Mouse (Mus musculus): Measurements from ENCODE around the gene Rxrb. TPM values are rescaled to one million over a fixed set of nuclear protein-coding genes. Genes with fewer than 3 reads are reported as not detected.
A peak's percentile ranks its signal among the peaks of the same experiment; 100 is the strongest.

The Rxrb gene
- total RNA-seq, 1 experiment from 2014 or later: 70.2 TPM

DNA sequence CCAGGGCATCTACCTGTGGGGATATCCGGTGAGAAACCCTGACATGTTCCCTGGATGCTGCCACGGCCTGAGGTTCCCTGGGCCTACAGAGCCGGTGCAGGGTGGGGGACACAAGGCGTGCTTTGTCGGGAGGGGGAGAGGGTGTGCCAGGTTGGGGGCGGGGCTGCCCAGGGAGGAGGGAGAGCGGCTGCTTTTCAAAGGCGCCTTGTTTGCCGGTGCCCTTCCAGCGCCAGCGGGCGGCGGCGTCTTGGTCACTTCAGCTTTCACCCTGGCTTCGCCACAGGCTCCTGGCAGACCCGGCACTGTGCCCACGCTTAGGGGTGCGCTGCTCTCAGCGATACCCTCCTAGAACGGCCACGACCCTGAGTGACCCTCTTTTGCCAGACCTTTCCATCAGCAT is 6.8 kb downstream of the Rxrb start:
- no peak for ATAC-seq (ENCODE audit: extremely low read depth, insufficient number of reproducible peaks, low FRiP score, poor library complexity, severe bottlenecking)

DNA sequence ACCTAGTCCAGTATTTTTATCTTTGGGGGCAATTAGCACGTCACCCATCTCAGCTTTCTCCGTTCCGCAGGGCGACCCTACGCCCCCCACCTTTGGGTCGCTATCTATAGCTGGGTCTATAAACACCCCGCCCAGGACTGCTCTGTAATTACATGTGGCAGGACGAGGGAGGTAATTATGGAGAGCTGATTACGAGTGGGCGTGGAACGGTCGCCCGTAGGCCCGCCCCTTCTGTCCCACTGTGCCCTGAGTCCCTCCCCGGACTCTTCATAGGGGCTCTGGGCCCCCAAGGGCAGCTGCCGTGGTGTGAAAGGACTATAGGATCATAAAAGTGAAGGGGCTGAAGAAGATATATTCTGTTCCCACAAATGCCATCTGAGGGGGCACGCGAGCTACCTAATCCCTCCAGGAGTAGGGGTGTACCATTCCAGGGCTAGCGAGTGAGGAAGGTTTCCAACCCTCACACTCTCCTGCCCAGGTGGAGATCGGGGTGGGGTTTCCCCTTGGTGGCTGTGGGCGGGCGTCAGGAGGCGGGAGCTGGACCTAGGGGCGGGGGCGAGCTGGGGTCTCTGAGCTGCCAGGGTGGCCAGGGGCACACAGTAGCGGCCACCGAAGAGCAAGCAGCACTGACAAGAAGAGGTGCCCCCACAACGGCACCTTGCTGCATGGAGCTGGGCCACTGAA is 7.4 kb downstream of the Rxrb start, which contains the start of gene Col11a2:
TSS of gene Col11a2 (plus strand) at position 560 of the 684 bp plus-strand sequence.
- no peak for ATAC-seq (ENCODE audit: extremely low read depth, insufficient number of reproducible peaks, low FRiP score, poor library complexity, severe bottlenecking)

DNA sequence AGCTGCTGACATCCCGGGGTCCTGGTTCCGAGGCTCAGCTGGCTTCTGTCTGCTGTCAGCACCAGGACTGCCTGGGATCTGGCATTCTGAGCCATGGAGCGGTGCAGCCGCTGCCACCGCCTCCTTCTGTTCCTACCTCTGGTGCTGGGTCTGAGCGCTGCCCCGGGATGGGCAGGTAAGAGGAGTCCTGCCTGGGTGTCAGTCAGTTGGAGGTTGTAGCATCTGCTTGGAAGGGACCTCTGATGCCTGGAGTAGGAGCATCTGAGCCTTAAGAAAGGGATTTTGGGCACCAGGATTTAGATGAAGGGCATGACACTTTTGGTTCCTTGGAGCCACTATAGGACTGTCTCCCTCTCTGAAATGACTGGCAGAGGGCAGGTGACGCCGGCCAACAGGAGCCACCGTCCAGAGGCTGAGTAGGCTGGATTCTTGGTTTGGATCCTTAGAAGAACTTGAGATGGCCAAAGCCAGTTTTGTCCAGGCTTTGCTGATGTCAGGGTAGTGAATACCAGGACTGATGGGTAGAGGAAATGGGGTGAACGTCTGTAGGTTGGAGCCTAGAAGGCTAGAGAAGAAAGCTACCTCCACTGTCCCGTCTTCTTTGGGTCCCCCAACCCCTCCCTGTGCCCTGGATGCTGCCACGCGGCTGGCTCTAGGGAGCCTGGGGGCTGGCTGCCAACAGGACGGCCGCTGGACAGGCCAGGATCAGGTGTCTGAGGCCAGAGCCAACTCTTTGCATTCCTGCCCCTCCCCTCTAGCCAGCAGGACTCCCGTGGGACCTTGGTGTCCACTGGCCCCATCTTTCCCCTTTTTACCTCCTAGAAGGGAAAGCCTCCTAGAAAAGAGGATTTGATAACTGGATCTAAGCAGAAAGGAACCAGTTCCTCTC is 8.2 kb downstream of the Rxrb start:
- no peak for ATAC-seq (ENCODE audit: extremely low read depth, insufficient number of reproducible peaks, low FRiP score, poor library complexity, severe bottlenecking)

DNA sequence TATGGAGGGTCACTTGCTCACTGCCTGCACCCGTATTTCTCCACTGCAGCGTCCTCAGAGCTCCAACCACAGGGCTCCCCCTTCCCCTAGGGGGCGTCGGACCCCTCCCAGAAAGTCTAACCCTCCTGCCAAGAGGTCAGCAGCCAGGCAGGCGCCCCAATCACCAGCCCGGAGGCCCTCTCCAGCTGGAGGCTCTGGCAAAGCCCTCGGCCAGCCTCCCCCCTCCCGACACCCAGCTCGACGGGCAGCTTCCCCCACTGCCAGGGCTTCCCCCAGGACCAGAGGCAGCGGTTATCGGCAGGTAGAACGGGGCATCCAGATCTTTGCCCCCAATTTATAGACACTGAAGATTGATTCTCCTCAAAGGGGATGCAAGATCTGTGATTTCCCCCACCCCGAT is 14.3 kb downstream of the Rxrb start:
- no peak for ATAC-seq (ENCODE audit: extremely low read depth, insufficient number of reproducible peaks, low FRiP score, poor library complexity, severe bottlenecking)

- ATAC-seq (ENCODE audit: extremely low read depth, insufficient number of reproducible peaks, low FRiP score, poor library complexity, severe bottlenecking): peak; percentile 34; the same call in 1 of the 2 replicates
Observed at GRCm38 (mm10) chr17:34047404-34048050, 15.9 kb downstream of the Rxrb start.

- ATAC-seq (ENCODE audit: extremely low read depth, insufficient number of reproducible peaks, low FRiP score, poor library complexity, severe bottlenecking): no peak
Observed at GRCm38 (mm10) chr17:34057224-34057623, 25.6 kb downstream of the Rxrb start.

DNA sequence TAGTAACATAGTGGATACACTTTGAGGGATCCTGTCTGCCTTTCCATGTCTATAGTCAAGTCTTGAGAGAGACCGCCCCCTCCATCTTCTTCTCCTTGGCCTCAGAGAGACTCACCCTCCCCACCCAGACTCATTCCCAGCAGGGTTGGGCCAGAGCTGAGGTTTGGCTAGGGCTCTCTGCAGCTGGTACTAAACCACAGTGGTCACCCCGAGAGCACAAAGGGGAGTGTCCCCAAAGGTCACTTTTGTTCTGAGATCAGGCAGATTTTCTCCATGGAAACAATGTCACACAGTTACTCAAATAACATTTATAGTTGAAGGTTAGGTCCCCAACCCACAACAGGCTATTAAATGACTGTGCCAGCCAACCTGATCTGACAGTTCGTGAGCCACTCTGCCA is 37.3 kb downstream of the Rxrb start:
- ATAC-seq (ENCODE audit: extremely low read depth, insufficient number of reproducible peaks, low FRiP score, poor library complexity, severe bottlenecking): no peak

DNA sequence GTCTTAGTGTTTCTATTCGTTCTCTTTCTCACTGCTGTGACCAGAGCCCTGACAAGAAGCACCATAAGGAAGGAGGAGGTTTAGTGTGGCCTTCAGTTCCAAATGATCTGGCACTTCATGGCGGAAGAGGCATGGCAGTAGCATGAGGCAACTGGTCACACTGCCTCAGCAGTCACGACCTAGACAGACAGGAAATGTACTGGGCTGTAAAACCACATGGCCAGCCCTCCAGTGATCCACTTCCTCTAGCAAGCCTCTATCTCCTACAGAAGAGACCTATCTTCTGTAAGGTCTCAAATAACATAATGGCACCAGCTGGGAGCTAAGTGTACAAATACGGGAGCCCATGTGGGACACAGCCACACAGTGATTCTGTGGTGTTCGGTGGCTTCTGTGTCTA is 40.5 kb downstream of the Rxrb start:
- ATAC-seq (ENCODE audit: extremely low read depth, insufficient number of reproducible peaks, low FRiP score, poor library complexity, severe bottlenecking): peak; percentile 75

DNA sequence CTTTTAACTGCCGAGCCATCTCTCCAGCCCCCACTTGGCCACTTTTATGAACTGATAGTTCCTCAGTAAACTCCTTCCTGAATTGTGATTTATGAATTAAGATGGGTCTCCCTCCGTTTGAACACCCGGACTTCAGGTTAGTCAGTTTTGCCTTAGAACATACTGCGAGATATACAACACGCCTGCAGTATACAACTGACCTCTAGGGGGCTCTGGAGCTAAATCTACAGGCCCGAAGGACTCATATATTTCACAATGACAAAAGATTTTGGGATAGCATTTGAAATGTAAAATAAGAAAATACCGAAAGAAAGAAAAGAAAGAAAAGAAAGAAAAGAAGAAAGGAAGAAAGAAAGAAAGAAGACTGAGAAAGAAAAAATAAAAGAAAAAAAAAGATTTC is 43.7 kb downstream of the Rxrb start:
- ATAC-seq (ENCODE audit: extremely low read depth, insufficient number of reproducible peaks, low FRiP score, poor library complexity, severe bottlenecking): 0 out of 2 replicates have a peak, but pooled peaks have one; percentile 28

DNA sequence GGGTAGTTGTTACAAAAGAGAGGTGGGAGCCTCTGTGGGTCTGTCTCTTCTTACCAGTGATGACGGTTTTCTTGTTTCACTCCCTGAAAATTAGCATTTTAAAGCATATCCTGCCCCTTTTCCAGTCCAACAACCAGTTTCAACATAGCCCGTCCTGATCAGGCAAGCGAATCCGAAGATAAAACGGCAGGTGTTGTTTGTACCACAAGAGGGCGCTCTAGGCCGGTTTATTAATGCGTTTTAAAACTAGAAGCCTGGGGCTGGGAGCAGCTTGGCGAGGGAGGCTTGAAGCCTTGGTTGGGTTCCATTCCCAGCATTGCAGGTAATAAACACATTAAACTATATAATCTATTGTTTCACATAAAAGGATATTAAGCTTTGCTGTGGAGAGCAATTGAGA is 45.9 kb downstream of the Rxrb start:
- ATAC-seq (ENCODE audit: extremely low read depth, insufficient number of reproducible peaks, low FRiP score, poor library complexity, severe bottlenecking): peak; percentile 62; the same call in 1 of the 2 replicates

DNA sequence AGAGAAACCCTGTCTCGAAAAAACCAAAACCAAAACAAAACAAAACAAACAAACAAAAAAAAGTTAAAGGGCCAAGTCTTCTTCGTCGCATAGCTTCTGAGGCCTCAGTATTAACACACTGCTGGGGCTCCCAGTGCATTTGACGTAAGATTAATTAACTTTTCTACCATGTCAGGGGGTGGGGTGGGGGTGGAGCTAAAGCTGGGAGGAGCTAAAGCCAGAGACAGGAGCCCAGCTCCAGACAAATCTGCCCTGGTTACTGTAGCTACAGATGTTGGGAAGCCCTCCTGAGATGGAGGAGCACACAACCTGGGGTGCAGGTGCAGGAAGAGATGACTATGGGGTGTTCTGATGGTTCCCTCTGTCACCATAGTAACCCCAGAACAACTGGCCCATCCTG is 46.5 kb downstream of the Rxrb start:
- ATAC-seq (ENCODE audit: extremely low read depth, insufficient number of reproducible peaks, low FRiP score, poor library complexity, severe bottlenecking): no peak

DNA sequence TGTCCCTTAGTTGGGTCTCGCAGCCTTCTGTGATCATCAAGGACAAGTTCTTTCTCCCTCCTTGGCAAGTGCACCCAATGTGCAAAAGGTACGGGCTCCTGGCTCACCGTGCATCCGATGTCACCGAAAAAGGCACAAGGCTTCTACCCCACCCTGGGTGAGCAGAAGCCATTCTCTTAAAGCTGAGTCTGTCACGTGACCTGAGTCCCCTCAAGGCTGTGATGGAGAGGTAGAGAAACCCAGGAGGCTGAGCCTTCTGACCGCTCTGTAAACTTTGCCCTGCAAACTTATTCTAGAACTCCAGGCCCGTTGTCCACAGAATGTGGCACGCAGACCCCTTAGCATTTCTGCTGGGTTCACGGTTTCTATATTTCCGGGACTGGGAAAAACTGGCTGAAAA is 47.4 kb downstream of the Rxrb start:
- ATAC-seq (ENCODE audit: extremely low read depth, insufficient number of reproducible peaks, low FRiP score, poor library complexity, severe bottlenecking): no peak

GRCm38 (mm10) chr17:34079621-34080020 is 48.0 kb downstream of the Rxrb start:
- peak; percentile 83 for ATAC-seq (ENCODE audit: extremely low read depth, insufficient number of reproducible peaks, low FRiP score, poor library complexity, severe bottlenecking)

GRCm38 (mm10) chr17:34083104-34083503 is 51.5 kb downstream of the Rxrb start:
- ATAC-seq (ENCODE audit: extremely low read depth, insufficient number of reproducible peaks, low FRiP score, poor library complexity, severe bottlenecking): no peak

DNA sequence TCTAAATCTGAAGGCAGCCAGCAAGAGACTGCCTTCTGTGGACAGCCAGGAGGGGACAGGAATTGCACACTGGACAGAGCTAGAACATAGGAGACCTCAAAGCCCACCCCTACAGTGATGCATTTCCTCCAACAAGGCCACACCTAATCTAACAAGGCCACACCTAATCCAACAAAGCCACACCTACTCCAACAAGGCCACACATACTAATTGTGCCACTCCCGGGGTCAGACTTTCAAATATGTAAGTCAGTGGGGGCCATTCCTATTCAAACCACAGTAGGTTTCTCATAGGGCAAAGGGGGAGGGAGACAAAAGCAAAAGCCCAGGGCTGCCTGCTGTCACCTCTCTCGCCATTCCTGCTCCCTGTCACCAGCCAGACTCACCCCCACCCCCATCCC is 55.8 kb downstream of the Rxrb start:
- ATAC-seq (ENCODE audit: extremely low read depth, insufficient number of reproducible peaks, low FRiP score, poor library complexity, severe bottlenecking): no peak

Other genes starting within 250 kb of the Rxrb start
- 2.3 TPM in 1 of 2 replicates, not detected in the other for gene Angptl4, start 250.0 kb upstream of the Rxrb start, total RNA-seq (2017)
- gene Kank3, start 221.3 kb upstream of the Rxrb start, total RNA-seq (2017): 3.1 and 4.0 TPM in 2 replicates
- gene Rps28, start 207.2 kb upstream of the Rxrb start, total RNA-seq (2017): 701 and 811 TPM in 2 replicates
- 138 and 155 TPM in 2 replicates for gene Ndufa7, start 207.2 kb upstream of the Rxrb start, total RNA-seq (2017)
- gene Cd320, start 188.7 kb upstream of the Rxrb start, total RNA-seq (2017): 1.6 and 2.9 TPM in 2 replicates
- not detected in 2 replicates for gene Gm7029, start 158.0 kb upstream of the Rxrb start, total RNA-seq (2017)
- 0.86 and 3.0 TPM in 2 replicates for gene Kifc1, start 141.2 kb upstream of the Rxrb start, total RNA-seq (2017)
- gene Platr17, start 126.7 kb upstream of the Rxrb start, total RNA-seq (2017): 0.93 TPM in 1 of 2 replicates, not detected in the other
- gene Daxx, start 122.4 kb upstream of the Rxrb start, total RNA-seq (2017): 74.4 and 81.8 TPM in 2 replicates
- 198 and 225 TPM in 2 replicates for gene Tapbp, start 115.9 kb upstream of the Rxrb start, total RNA-seq (2017)
- 39.3 and 41.3 TPM in 2 replicates for gene Zbtb22, start 115.9 kb upstream of the Rxrb start, total RNA-seq (2017)
- gene Rgl2, start 102.3 kb upstream of the Rxrb start, total RNA-seq (2017): 146 and 180 TPM in 2 replicates
- gene Pfdn6, start 91.5 kb upstream of the Rxrb start, total RNA-seq (2017): 63.5 and 71.6 TPM in 2 replicates
- 16.1 and 24.2 TPM in 2 replicates for gene Wdr46, start 91.2 kb upstream of the Rxrb start, total RNA-seq (2017)
- gene B3galt4, start 80.3 kb upstream of the Rxrb start, total RNA-seq (2017): 7.1 and 7.7 TPM in 2 replicates
- 31.5 and 40.8 TPM in 2 replicates for gene Vps52, start 76.0 kb upstream of the Rxrb start, total RNA-seq (2017)
- gene Rps18, start 75.8 kb upstream of the Rxrb start, total RNA-seq (2017): 780 and 810 TPM in 2 replicates
- 1,803 and 2,030 TPM in 2 replicates for gene H2-K1, start 31.5 kb upstream of the Rxrb start, total RNA-seq (2017)
- gene Ring1, start 7.1 kb upstream of the Rxrb start, total RNA-seq (2017): 14.8 and 24.3 TPM in 2 replicates
- gene H2-Ke6, start 3.8 kb upstream of the Rxrb start, total RNA-seq (2017): 89.7 and 114 TPM in 2 replicates
- gene Slc39a7, start 130 bp upstream of the Rxrb start, total RNA-seq (2017): 65.5 and 69.1 TPM in 2 replicates
- 10.4 and 13.0 TPM in 2 replicates for gene Col11a2, start 7.6 kb downstream of the Rxrb start, total RNA-seq (2017)
- 119 and 138 TPM in 2 replicates for gene H2-Oa, start 60.5 kb downstream of the Rxrb start, total RNA-seq (2017)
- gene H2-DMa, start 87.7 kb downstream of the Rxrb start, total RNA-seq (2017): 221 and 234 TPM in 2 replicates
- gene Brd2, start 90.8 kb downstream of the Rxrb start, total RNA-seq (2017): 714 and 721 TPM in 2 replicates
- gene H2-DMb2, start 111.5 kb downstream of the Rxrb start, total RNA-seq (2017): 699 and 729 TPM in 2 replicates
- gene H2-DMb1, start 121.3 kb downstream of the Rxrb start, total RNA-seq (2017): 278 and 300 TPM in 2 replicates
- 221 and 235 TPM in 2 replicates for gene Tap1, start 155.7 kb downstream of the Rxrb start, total RNA-seq (2017)
- 132 and 176 TPM in 2 replicates for gene Psmb9, start 156.0 kb downstream of the Rxrb start, total RNA-seq (2017)
- gene Psmb8, start 165.9 kb downstream of the Rxrb start, total RNA-seq (2017): 312 and 336 TPM in 2 replicates
- 108 and 112 TPM in 2 replicates for gene Tap2, start 171.7 kb downstream of the Rxrb start, total RNA-seq (2017)
- gene H2-Ob, start 207.1 kb downstream of the Rxrb start, total RNA-seq (2017): 965 and 1,002 TPM in 2 replicates
- gene H2-Ab1, start 225.9 kb downstream of the Rxrb start, total RNA-seq (2017): 2,894 and 2,999 TPM in 2 replicates

Measured in neutrophil, adult 5-6 weeks (primary cell).